Mouse (Mus musculus) neural tube, postnatal 0 days (tissue): ENCODE data around the gene Tfap4. TPM values are rescaled to one million over a fixed set of nuclear protein-coding genes. Genes with fewer than 3 reads are reported as not detected.

Experiments used
- polyA plus RNA-seq: library from polyadenylated mRNA; unstranded; fragments of >200 nt; fragmentation: Nextera tagmentation; extraction: Ambion mirVana; gene quantifications from 2 replicates; pipeline ENCODE4 v1.2.1, GENCODE M21; 2015

Gene Tfap4
- 5.7 and 6.2 TPM in 2 replicates for polyA plus RNA-seq

DNA sequence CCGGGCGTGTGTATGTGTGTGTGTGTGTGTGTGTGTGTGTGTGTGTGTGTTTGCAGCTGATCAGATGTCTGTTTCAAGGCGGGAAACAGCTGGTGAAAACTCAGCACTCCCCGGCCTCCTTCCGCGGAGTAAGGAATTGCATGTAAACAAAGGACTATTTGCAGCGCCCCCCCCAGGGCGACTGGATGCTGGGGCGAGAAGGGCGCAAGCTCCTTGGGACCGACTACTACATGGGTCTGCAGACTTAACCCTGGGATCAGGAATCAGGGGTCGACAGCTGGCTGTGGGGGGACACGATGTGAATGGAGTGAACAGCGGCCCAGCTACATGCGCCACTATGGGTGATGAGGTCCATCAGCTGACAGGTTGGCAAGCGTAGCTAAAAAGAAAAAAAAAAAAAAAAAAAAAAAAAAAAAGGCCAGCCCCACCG is at the start of gene Tfap4:
Tfap4 (minus strand) TSS at position 140 of the 430 bp plus-strand sequence.

DNA sequence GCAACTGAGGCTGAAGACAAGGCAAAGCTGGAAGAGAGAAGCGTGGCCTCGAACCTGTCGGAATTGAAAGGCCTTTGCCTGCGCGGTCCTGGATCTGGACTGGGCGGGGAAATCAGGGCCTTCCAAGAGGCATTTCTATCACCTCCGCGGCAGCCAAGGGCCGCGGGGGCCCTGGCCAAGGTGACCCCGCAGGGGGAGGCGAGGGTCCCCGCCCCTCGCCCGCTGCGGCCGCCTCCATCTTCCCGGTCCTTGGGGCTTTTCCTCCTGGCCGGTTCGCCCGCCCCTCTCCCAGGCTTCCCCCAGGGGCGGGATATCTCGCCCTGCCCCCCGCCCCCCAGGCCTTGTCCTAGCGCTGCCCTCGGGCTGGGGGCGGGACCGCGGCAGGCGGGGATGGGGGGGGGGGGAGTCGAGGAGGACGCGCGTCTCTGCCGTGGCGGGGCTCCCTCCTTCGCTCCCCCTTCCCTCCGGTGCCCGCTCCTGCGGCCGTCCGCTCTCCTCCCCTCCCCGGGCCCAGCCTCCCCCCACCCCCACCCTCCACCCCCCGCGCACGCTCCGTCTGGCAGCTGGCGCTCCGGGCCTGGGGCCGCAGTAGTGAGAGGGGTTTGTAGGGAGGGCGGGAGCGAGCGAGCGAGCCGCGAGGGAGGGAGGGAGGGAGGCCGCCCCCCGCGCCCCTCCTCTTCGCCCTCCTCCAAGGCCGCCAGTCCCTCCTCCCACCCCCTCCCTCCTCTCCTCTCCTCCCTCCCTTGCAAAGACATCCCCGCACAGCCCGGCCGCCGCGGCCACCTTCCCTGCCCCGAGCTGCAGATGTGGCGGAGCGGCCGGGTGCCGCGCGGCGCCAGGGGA is 34.5 kb upstream of the Tfap4 start, which contains the start of gene Glis2:
Glis2 (plus strand) TSS at position 743 of the 843 bp plus-strand sequence.

DNA sequence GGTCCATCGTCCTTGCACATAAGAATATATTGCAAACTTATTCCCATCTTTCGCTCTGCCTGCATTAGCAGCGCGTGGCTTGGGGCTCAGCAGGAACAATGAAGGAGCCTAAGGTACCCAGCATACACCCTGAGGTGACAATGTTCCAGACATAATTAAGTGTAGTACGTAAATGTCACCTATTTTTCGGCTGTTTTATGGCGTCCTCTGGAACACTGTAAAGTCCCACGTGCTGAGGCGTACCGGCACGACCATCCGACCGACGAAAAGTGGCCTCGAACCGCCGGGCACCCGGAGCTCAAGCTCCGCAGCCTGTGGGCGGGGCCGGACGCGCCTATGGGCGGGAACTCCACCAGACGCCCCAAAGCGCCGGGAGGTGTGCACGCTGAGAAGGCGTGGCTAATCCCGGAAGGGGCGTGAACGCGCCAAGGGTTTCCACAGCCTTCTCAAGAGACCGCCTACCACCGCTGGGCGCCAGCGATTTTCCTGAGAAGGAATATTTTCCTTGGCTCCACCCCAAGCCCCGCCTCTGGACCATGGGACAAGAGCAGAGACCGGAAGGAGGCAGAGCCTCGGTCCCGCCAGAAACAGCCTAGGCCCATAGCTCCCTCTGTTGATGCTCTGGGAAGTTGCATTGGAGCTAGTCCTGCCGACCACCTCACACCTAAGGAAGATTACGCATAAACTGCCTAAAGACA is 18.0 kb downstream of the Tfap4 start, which contains the start of gene Srl:
Srl (minus strand) TSS at position 316 of the 698 bp plus-strand sequence.

Other genes starting within 250 kb of the Tfap4 start
- gene Adcy9, start 139.4 kb downstream of the Tfap4 start, polyA plus RNA-seq: 5.4 and 6.2 TPM in 2 replicates
- gene Srl, start 18.0 kb downstream of the Tfap4 start, polyA plus RNA-seq: 10.5 and 10.7 TPM in 2 replicates
- 14.4 and 23.1 TPM in 2 replicates for gene Glis2, start 34.9 kb upstream of the Tfap4 start, polyA plus RNA-seq
- 164 and 170 TPM in 2 replicates for gene Pam16, start 65.1 kb upstream of the Tfap4 start, polyA plus RNA-seq
- 6.2 and 6.6 TPM in 2 replicates for gene Vasn, start 80.1 kb upstream of the Tfap4 start, polyA plus RNA-seq
- 66.7 and 68.1 TPM in 2 replicates for gene Dnaja3, start 80.1 kb upstream of the Tfap4 start, polyA plus RNA-seq
- gene Coro7, start 119.9 kb upstream of the Tfap4 start, polyA plus RNA-seq: 26.9 and 29.1 TPM in 2 replicates
- gene Nmral1, start 159.5 kb upstream of the Tfap4 start, polyA plus RNA-seq: 31.2 and 33.7 TPM in 2 replicates
- 111 and 120 TPM in 2 replicates for gene Hmox2, start 166.5 kb upstream of the Tfap4 start, polyA plus RNA-seq
- gene Cdip1, start 230.4 kb upstream of the Tfap4 start, polyA plus RNA-seq: 144 and 152 TPM in 2 replicates